Mouse (Mus musculus) inflammation-experienced regulatory T-cells, adult 6 months (primary cell): ENCODE results near the gene Rflnb. TPM values are rescaled to one million over a fixed set of nuclear protein-coding genes. Genes with fewer than 3 reads are reported as not detected.

Experiments used
- ATAC-seq: one replicate; pipeline ENCODE4 v1.8.0; 2017
- polyA plus RNA-seq, 3 experiments: library from polyadenylated mRNA; unstranded; fragments of 100-300 nt; shearing (Covaris generic); gene quantifications; one replicate each; pipeline ENCODE4 v1.2.1; 2017

The Rflnb gene
- polyA plus RNA-seq, 3 experiments from 2014 or later = 7.9 to 25.3 (median 24.8) TPM

DNA sequence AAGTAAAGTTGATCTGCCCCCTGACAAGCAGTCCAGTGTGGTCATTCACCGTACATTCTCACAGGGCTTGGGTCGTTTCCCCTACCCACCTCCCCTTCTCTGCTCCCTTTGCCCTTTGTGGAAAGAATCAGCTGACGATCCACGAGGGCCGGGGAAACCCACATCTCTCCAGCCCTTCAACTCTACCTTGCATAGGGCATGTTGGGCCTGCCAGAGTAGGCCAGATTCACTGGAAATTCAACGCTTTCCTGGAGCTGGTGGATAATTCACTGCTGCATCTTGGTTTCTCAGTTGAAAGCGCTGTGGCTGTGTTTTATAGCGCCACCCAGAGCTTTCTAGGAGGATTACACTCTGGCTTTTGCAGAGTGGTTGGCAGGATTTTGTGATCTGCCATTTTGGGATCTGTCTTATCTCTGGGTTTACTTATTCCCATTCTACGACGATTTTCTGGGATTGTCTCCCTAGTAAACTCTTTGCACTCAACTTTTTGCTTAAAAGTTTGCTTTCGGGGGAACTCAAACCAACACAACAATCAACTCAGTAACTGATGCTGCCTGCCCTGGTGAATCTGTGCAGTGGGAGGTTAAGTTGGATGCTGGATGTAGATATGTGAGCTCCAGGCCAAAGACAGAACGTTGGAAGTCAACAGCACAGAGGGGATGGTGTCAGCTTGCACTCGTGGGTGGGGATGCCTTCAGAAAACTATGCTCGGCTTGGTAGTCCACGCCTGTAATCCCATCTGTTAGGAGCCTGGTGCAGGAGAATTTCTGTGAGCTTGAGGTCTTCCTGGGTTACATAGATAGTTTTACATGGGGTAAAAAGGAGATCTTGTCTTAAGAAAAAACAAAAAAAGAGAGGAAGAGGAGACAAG lies 36.4 kb downstream of the Rflnb start:
- ATAC-seq = no peak

DNA sequence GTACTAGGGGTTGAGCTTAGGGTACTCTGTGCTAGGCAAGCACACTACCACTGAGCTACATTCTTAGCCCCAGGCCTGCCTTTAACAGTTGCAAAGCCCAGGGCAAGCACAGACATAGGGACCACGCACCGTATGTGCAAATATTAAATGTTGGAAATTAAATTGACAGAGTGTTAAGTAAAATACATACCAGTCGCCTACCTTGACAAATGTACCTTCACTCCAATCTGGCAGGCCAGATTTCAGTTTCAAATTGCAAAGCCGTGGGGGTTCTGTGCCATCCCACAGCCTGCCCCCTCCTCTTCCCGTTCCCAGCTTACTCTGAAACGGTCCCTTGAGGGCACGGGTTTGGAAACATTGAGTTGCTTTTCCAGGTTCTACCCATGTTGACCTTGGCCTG lies 41.6 kb downstream of the Rflnb start:
- ATAC-seq = no peak

DNA sequence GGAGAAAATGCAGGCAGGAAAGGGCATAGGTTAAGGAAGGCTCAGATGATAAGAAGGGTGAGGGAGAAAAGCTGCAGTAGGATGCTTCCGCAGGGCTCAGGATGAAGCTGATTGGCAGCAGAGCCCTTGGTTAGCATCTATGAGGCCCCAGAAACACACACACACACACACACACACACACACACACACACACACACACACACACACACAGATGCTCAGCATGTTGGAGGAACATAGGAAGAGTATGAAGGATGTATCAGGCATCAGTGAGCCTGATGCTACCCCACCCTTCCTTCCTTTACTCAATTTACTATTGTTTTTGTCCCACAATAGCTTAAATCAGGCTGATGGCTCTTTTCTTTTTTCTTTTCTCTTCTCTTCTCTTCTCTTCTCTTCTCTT lies 43.0 kb downstream of the Rflnb start:
- no peak for ATAC-seq

DNA sequence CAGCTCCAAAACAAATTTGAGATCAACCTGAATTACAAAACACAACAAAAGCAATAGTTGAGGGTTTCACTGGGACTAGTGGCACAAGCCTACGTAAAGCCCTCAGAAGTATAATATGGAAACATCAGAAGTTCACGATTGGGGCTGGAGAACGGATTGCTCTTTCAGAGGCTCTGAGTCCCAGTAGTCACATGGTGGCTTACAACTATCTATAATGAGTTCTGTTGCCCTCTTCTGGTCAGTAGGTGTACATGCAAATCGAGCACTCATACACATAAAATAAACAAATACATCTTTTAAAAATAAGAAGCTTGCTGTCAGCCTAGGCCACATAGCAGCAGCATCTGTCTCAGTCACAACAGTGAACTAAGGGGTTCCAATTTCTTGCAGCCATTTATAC lies 44.4 kb downstream of the Rflnb start:
- no peak for ATAC-seq

DNA sequence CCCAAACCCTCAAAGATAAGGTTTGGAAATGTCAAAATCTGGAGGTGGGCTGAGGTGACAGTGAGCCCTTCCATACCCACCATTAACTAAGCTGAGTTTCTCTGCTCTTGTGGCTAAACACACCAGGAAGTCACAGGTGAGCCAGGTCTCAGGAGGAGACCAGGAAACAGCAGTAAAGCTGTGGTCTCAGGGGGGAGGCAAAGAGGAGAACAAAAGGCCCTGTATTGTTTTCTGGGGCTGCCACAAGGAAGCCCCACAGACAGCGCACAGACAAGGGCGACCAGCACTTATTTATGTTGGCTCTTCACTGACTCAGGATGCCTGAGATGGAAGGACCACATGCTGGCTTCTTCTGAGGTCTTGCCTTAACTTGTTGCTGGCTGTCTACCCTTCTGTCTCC lies 47.2 kb downstream of the Rflnb start:
- ATAC-seq = no peak

DNA sequence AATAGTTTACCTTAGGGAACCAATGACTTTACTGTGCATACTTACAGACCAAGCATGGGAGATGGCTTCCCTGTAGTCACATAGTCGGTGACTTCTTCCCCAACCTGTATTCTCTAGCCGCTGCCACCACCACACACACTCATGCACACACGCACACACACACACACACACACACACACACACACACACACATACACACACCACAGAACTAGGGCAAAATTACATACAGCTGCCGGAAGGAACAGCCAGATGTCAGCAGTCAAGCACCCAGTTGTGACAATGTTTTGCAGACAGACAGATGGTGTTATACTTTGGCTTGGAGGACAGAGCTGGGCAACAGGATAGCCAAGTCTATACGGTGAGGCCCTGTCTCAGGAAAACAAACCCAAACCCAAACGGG lies 49.5 kb downstream of the Rflnb start:
- ATAC-seq = no peak

DNA sequence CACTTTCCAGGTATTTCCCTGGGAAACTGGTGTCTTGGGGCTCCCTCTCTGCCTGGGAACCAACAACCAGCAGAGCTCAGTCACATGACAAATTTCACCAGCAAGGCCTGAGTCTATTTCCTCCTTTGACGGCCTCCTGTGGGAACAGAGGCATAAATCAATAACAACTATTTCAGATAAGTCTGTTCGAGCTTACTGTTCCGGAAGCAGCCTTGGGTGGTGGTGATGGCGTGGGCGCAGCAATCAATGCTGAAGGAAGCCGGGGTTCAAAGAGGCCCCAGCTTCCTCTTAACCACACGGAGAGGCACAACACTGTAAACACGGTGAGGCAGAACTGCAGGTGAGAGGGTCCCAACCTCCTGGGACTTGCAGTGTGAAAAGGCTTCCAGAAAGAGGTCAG lies 50.8 kb downstream of the Rflnb start:
- peak; percentile 94 for ATAC-seq

DNA sequence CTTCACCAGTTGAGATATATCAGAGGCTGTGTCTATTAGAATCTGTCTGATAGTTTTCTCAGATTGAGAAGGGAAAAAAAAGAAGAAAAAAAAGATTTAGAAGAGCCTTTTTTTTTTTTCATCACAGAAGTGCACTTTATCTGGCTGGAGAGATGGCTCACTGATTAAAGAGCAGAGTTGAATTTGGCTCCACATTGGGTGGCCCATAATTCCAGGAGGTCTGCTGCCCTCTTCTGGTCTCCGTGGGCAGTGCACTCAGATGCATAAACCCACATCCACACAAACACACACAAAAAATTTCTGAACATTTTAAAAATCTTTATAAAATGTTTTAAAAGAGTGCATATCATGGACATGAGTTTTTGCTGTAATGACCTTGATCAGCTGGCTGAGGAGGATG lies 53.6 kb downstream of the Rflnb start:
- ATAC-seq = no peak

DNA sequence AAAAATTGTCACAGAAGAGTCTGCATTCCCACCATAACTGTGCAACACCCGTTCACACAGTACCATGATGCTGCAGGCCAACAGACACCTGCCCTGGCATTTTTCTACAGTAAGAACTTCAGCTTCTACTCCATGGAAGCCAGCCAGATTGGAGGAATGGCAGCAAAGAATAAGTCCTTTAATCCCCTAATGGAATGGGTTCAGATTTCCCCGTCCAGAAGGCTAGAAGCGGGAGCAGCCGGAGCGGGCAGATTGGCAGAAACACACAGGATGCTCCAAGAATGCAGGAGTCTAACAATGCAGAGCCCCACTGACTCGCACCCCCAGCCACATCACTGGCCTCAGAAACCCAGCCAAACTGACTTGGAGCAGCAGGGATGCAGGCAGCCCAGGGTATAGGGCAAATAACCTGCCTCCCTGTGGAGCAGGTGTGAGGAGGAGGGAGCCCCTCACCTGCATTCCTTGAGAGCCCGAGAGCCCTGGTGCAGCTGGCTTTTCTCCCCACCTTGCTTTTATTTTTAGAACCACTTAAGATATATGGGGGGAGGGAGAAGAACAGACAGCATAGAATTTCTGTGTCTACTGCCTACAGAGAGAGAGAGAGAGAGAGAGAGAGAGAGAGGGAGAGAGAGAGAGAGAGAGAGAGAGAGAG lies 54.5 kb downstream of the Rflnb start:
- no peak for ATAC-seq

DNA sequence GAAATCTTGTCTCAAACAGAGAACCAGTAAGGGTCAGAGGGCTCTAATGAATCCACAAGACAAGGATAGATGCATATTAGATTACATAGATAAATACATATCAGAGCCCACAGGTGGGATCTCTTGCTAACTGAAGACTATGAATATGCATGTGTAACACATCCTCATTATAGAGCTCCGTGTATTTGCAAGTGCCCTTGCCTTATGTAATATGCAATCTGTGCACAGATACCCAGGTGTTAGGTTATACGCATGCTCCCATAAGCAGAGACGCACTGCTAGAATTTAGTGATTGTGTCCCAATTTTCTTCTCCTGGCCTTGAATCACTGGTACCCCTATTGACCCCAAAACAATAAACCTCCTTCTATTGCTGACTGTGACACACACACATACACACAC lies 55.4 kb downstream of the Rflnb start:
- ATAC-seq = no peak

DNA sequence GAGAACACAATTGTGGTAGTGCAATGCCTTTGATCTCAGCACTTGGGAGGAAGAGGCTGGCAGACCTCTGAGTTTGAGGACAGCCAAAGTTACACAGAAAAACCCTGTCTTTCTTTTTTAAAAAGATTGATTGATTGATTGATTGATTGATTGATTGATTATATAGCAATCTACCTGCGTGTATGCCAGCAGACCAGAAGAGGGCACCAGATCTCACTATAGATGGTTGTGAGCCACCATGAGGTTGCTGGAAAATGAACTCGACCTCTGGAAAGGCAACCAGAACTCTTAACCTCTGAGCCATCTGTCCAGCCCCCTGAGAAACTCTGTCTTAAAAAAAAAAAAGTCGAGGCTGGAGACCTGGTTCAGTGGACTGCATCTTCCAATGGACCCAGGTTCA lies 57.0 kb downstream of the Rflnb start:
- no peak for ATAC-seq

Other genes with a start within 250 kb of the Rflnb start
- gene Doc2b, start 231.7 kb downstream of the Rflnb start, polyA plus RNA-seq = not detected
- gene Rph3al, start 89.4 kb downstream of the Rflnb start, polyA plus RNA-seq = 1 to 10 TPM; 5.6 to 7.4 (median 6.7) TPM
- gene 1700016K19Rik, start 27.9 kb downstream of the Rflnb start, polyA plus RNA-seq = under 1 TPM in 1 of 3 experiments, not detected in 2; 0.62 TPM
- gene Vps53, start 151.9 kb upstream of the Rflnb start, polyA plus RNA-seq = 10 to 100 TPM; 41.0 to 62.8 (median 49.8) TPM
- 1 to 10 TPM; 2.5 to 4.5 (median 3.6) TPM for gene Fam57a, start 151.9 kb upstream of the Rflnb start, polyA plus RNA-seq
- 1 to 10 TPM in 1 of 3 experiments, not detected in 2; 1.0 TPM for gene Dbil5, start 189.8 kb upstream of the Rflnb start, polyA plus RNA-seq
- 10 to 100 TPM in 2 of 3 experiments, 1 to 10 TPM in 1; 8.3 to 13.4 (median 11.0) TPM for gene Gemin4, start 189.9 kb upstream of the Rflnb start, polyA plus RNA-seq
- 10 to 100 TPM in 2 of 3 experiments, 1 to 10 TPM in 1; 9.4 to 14.2 (median 12.9) TPM for gene Mrm3, start 215.9 kb upstream of the Rflnb start, polyA plus RNA-seq
- 100 to 1,000 TPM in 1 of 3 experiments, 10 to 100 TPM in 2; 83.0 to 101 (median 84.6) TPM for gene Glod4, start 215.9 kb upstream of the Rflnb start, polyA plus RNA-seq